Mouse (Mus musculus): Measurements from ENCODE around the gene Akap13. TPM values are rescaled to one million over a fixed set of nuclear protein-coding genes. Genes with fewer than 3 reads are reported as not detected.
A peak's percentile ranks its signal among the peaks of the same experiment; 100 is the strongest.

Akap13 gene
- polyA plus RNA-seq, 1 experiment from 2014 or later, result 44.6 TPM

DNA sequence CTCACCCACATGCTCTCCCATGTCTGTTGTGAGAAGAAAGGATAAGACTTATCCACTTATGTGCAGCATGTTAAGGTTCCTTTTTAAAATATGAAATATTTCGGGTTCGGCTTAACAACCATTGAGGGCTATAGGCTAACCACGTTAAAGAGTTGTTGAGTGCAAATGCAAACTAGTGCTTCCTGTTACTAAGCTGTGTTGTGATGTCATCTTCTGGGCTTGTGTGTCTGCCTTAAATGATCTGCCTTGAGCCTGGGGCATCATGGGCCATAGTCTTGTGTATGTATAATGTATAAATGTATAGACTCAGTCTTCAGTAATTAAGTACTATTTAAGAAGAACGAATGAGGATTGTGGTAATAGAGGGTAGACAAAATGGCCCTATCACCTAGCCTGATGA, 104.6 kb downstream of the Akap13 start:
- Histone ChIP-seq H3K27me3 (ENCODE audit: insufficient read depth, low read length) (no peaks in the 10 kb centered on the region), H3K9ac (no peak overlapping the region), H3K27ac (ENCODE audit: low read depth) (no peak overlapping the region), H3K36me3 (ENCODE audit: insufficient read depth) (no peaks in the 10 kb centered on the region), H3K4me1 (ENCODE audit: insufficient read depth) (peaks cover 5% of the 10 kb centered on the region; the same call in 1 of the 2 replicates), H3K9me3 (ENCODE audit: low read depth, low read length) (no peaks in the 10 kb centered on the region), H3K4me3 (ENCODE audit: low read depth, low read length) (no peak overlapping the region), H3K4me2 (no peak overlapping the region)
- WGBS, result 80% methylated on average over 4 of the region's 4 CpGs
- TF ChIP-seq CTCF (IDR thresholded peaks at IDR 0.05; ENCODE audit: low read depth), result no peak
- DNase-seq, result no peak
- no peak for ATAC-seq (ENCODE audit: insufficient read depth)

GRCm38 (mm10) chr7:75560566-75560965, 105.2 kb downstream of the Akap13 start:
- H3K4me2 ChIP-seq, result no peak overlapping the region
- H3K9ac ChIP-seq, result no peak overlapping the region
- H3K4me1 ChIP-seq (ENCODE audit: insufficient read depth), result peaks cover 5% of the 10 kb centered on the region; the same call in 1 of the 2 replicates
- no peaks in the 10 kb centered on the region for H3K27me3 ChIP-seq (ENCODE audit: insufficient read depth, low read length)
- whole genome bisulfite sequencing, result 75% methylated on average over 2 of the region's 2 CpGs
- TF ChIP-seq CTCF (IDR thresholded peaks at IDR 0.05; ENCODE audit: low read depth), result no peak
- DNase-seq (peak; percentile 35), ATAC-seq (ENCODE audit: insufficient read depth) (no peak)
- no peak overlapping the region for H3K27ac ChIP-seq (ENCODE audit: low read depth)
- no peak overlapping the region for H3K4me3 ChIP-seq (ENCODE audit: low read depth, low read length)
- H3K9me3 ChIP-seq (ENCODE audit: low read depth, low read length), result no peaks in the 10 kb centered on the region
- H3K36me3 ChIP-seq (ENCODE audit: insufficient read depth), result no peaks in the 10 kb centered on the region

GRCm38 (mm10) chr7:75561134-75561533, 105.8 kb downstream of the Akap13 start:
- Histone ChIP-seq H3K27me3 (ENCODE audit: insufficient read depth, low read length) (no peaks in the 10 kb centered on the region), H3K27ac (ENCODE audit: low read depth) (no peak overlapping the region), H3K4me3 (ENCODE audit: low read depth, low read length) (no peak overlapping the region), H3K9me3 (ENCODE audit: low read depth, low read length) (no peaks in the 10 kb centered on the region), H3K4me2 (no peak overlapping the region), H3K4me1 (ENCODE audit: insufficient read depth) (peaks cover 5% of the 10 kb centered on the region; the same call in 1 of the 2 replicates), H3K9ac (no peak overlapping the region), H3K36me3 (ENCODE audit: insufficient read depth) (no peaks in the 10 kb centered on the region)
- WGBS, result 94% methylated on average over 1 of the region's 1 CpGs
- no peak for TF ChIP-seq CTCF (IDR thresholded peaks at IDR 0.05; ENCODE audit: low read depth)
- no peak for DNase-seq
- no peak for ATAC-seq (ENCODE audit: insufficient read depth)

- DNase-seq (peak; percentile 39), ATAC-seq (ENCODE audit: insufficient read depth) (no peak)
- Histone ChIP-seq H3K4me1 (ENCODE audit: insufficient read depth) (0 out of 2 replicates have a peak, but pooled peaks cover 3% of the 10 kb centered on the region), H3K9me3 (ENCODE audit: low read depth, low read length) (no peaks in the 10 kb centered on the region), H3K4me3 (ENCODE audit: low read depth, low read length) (no peak overlapping the region), H3K36me3 (ENCODE audit: insufficient read depth) (peaks cover 2% of the 10 kb centered on the region), H3K27ac (ENCODE audit: low read depth) (no peak overlapping the region), H3K9ac (no peak overlapping the region), H3K4me2 (no peak overlapping the region), H3K27me3 (ENCODE audit: insufficient read depth, low read length) (no peaks in the 10 kb centered on the region)
- TF ChIP-seq CTCF (IDR thresholded peaks at IDR 0.05; ENCODE audit: low read depth), result no peak
- WGBS, result 51% methylated on average over 4 of the region's 4 CpGs
Measured at GRCm38 (mm10) chr7:75568276-75568675, 112.9 kb downstream of the Akap13 start.

GRCm38 (mm10) chr7:75568883-75569282, 113.5 kb downstream of the Akap13 start:
- H3K4me2 ChIP-seq, result no peak overlapping the region
- ATAC-seq (ENCODE audit: insufficient read depth) (no peak), DNase-seq (peak; percentile 57)
- no peak overlapping the region for H3K27ac ChIP-seq (ENCODE audit: low read depth)
- no peaks in the 10 kb centered on the region for H3K27me3 ChIP-seq (ENCODE audit: insufficient read depth, low read length)
- no peak overlapping the region for H3K4me3 ChIP-seq (ENCODE audit: low read depth, low read length)
- H3K9me3 ChIP-seq (ENCODE audit: low read depth, low read length), result no peaks in the 10 kb centered on the region
- H3K36me3 ChIP-seq (ENCODE audit: insufficient read depth), result peaks cover 2% of the 10 kb centered on the region
- peak; percentile 42 for TF ChIP-seq CTCF (IDR thresholded peaks at IDR 0.05; ENCODE audit: low read depth)
- no peak overlapping the region for H3K9ac ChIP-seq
- H3K4me1 ChIP-seq (ENCODE audit: insufficient read depth), result 0 out of 2 replicates have a peak, but pooled peaks cover 3% of the 10 kb centered on the region

- DNase-seq (no peak), ATAC-seq (ENCODE audit: insufficient read depth) (no peak)
- H3K4me1 ChIP-seq (ENCODE audit: insufficient read depth), result peaks cover 11% of the 10 kb centered on the region
- TF ChIP-seq CTCF (IDR thresholded peaks at IDR 0.05; ENCODE audit: low read depth), result no peak
- no peak overlapping the region for H3K4me3 ChIP-seq (ENCODE audit: low read depth, low read length)
- H3K9ac ChIP-seq, result no peak overlapping the region
- no peaks in the 10 kb centered on the region for H3K27me3 ChIP-seq (ENCODE audit: insufficient read depth, low read length)
- no peaks in the 10 kb centered on the region for H3K9me3 ChIP-seq (ENCODE audit: low read depth, low read length)
- H3K36me3 ChIP-seq (ENCODE audit: insufficient read depth), result peaks cover 2% of the 10 kb centered on the region
- H3K27ac ChIP-seq (ENCODE audit: low read depth), result no peak overlapping the region
- 82% methylated on average over 3 of the region's 3 CpGs for WGBS
- H3K4me2 ChIP-seq, result no peak overlapping the region
Measured at GRCm38 (mm10) chr7:75570218-75570617, 114.9 kb downstream of the Akap13 start.

- 79% methylated on average over 2 of the region's 2 CpGs for WGBS
- H3K9me3 ChIP-seq (ENCODE audit: low read depth, low read length), result no peaks in the 10 kb centered on the region
- TF ChIP-seq CTCF (IDR thresholded peaks at IDR 0.05; ENCODE audit: low read depth), result no peak
- H3K36me3 ChIP-seq (ENCODE audit: insufficient read depth), result peaks cover 2% of the 10 kb centered on the region
- no peak for DNase-seq
- H3K4me3 ChIP-seq (ENCODE audit: low read depth, low read length), result no peak overlapping the region
- peaks cover 19% of the 10 kb centered on the region for H3K4me1 ChIP-seq (ENCODE audit: insufficient read depth)
- no peak overlapping the region for H3K27ac ChIP-seq (ENCODE audit: low read depth)
- H3K9ac ChIP-seq, result no peak overlapping the region
- H3K27me3 ChIP-seq (ENCODE audit: insufficient read depth, low read length), result no peaks in the 10 kb centered on the region
- ATAC-seq (ENCODE audit: insufficient read depth), result no peak
- H3K4me2 ChIP-seq, result no peak overlapping the region
Measured at GRCm38 (mm10) chr7:75571078-75571477, 115.7 kb downstream of the Akap13 start.

- Histone ChIP-seq H3K27ac (ENCODE audit: low read depth) (0 out of 2 replicates have a peak overlapping the region, but pooled peaks have one; percentile 2), H3K9me3 (ENCODE audit: low read depth, low read length) (no peaks in the 10 kb centered on the region), H3K27me3 (ENCODE audit: insufficient read depth, low read length) (no peaks in the 10 kb centered on the region), H3K4me1 (ENCODE audit: insufficient read depth) (peaks cover 19% of the 10 kb centered on the region), H3K4me3 (ENCODE audit: low read depth, low read length) (no peak overlapping the region), H3K4me2 (no peak overlapping the region), H3K36me3 (ENCODE audit: insufficient read depth) (peaks cover 2% of the 10 kb centered on the region), H3K9ac (no peak overlapping the region)
- 59% methylated on average over 4 of the region's 4 CpGs for WGBS
- no peak for TF ChIP-seq CTCF (IDR thresholded peaks at IDR 0.05; ENCODE audit: low read depth)
- ATAC-seq (ENCODE audit: insufficient read depth) (no peak), DNase-seq (no peak)
Measured at GRCm38 (mm10) chr7:75572127-75572526, 116.8 kb downstream of the Akap13 start.

All from lung, embryonic 14.5 days (tissue).